Mouse (Mus musculus) kidney, adult 2 months (tissue): ENCODE results near the gene Slc6a1.

Experiments
- CTCF ChIP-seq: fragments of 200-500 bp; conservative IDR thresholded peaks from 2 replicates; pipeline ENCODE4 v1.5.1; 2011; ENCODE audit warnings: low read depth, mild to moderate bottlenecking, control low read depth, low read length, moderate library complexity, mixed read lengths; ENCODE audit not compliant: insufficient read depth, insufficient read length
- POLR2A ChIP-seq: fragments of 200-500 bp; IDR thresholded peaks from one replicate; pipeline ENCODE4 v1.6.1; 2011; ENCODE audit warnings: low read depth, low read length, control low read depth

DNA sequence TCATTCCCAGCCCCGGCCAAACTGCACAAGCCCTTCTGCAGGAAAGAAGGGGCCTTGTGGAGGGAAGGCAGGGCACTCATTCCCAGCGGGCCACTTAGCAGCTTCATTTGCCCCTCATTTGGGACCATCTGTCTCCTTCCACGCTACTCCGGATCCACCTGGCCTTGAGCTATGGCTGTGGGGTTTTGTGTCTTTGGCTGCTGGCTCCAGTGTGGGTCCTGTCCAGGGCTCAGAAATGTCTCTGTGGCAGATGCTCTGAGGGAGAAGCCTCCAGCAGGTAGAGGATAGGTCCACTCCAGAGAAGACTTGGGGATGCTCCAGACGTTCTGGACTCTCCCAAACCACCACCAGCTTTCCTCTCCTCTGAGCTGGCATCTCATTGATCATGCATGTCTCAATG lies 11.6 kb upstream of the Slc6a1 start:
- TF ChIP-seq CTCF (no peak), POLR2A (no peak)
